Mouse (Mus musculus) neural tube, embryonic 15.5 days (tissue): ENCODE data around the gene P3h4. TPM values are rescaled to one million over a fixed set of nuclear protein-coding genes. Genes with fewer than 3 reads are reported as not detected.

ENCODE experiments used
- ATAC-seq: fragments of 200-750 bp; cut with Nextera tagmentation; 2 replicates; pipeline ENCODE4 v1.8.0; 2017; ENCODE audit warnings: mild to moderate bottlenecking, moderate TSS enrichment, moderate library complexity; ENCODE audit not compliant: low FRiP score
- H3K27ac ChIP-seq: fragments of 300-500 bp; sonication (generic); replicated peaks from 2 replicates; pipeline ENCODE4 v1.5.1; 2015; ENCODE audit warnings: mild to moderate bottlenecking, inconsistent platforms
- H3K27me3 ChIP-seq: fragments of 300-500 bp; sonication (generic); replicated peaks from 2 replicates; pipeline ENCODE4 v1.6.1; 2015; ENCODE audit warnings: inconsistent platforms
- H3K36me3 ChIP-seq: fragments of 300-500 bp; sonication (generic); 2 replicates; pipeline ENCODE4 v1.6.1; 2015; ENCODE audit warnings: inconsistent platforms
- H3K4me1 ChIP-seq: fragments of 300-500 bp; sonication (generic); 2 replicates; pipeline ENCODE4 v1.6.1; 2015; ENCODE audit warnings: inconsistent platforms
- H3K4me2 ChIP-seq: fragments of 300-500 bp; sonication (generic); 2 replicates; pipeline ENCODE4 v1.6.1; 2015; ENCODE audit warnings: inconsistent platforms, mild to moderate bottlenecking, moderate library complexity
- H3K4me3 ChIP-seq: fragments of 300-500 bp; sonication (generic); replicated peaks from 2 replicates; pipeline ENCODE4 v1.5.1; 2015; ENCODE audit warnings: mild to moderate bottlenecking, inconsistent platforms
- H3K9ac ChIP-seq: fragments of 300-500 bp; sonication (generic); replicated peaks from 2 replicates; pipeline ENCODE4 v1.6.1; 2015; ENCODE audit warnings: mild to moderate bottlenecking, inconsistent platforms
- H3K9me3 ChIP-seq: fragments of 300-500 bp; sonication (generic); replicated peaks from 2 replicates; pipeline ENCODE4 v1.6.1; 2016; ENCODE audit warnings: inconsistent platforms
- WGBS: fragments of 180-500 bp; shearing (Covaris S2); methylation state at CpG from one replicate; pipeline ENCODE4 v1.1.7; 2015; ENCODE audit warnings: mixed read lengths; 5-methylcytosine and 5-hydroxymethylcytosine counted together
- polyA plus RNA-seq: library from polyadenylated mRNA; unstranded; fragments of >200 nt; fragmentation: Nextera tagmentation; extraction: Ambion mirVana; gene quantifications from 2 replicates; pipeline ENCODE4 v1.2.1, GENCODE M21; 2015

The P3h4 gene
- polyA plus RNA-seq, 1 experiment from 2014 or later, result 24.4 TPM

DNA sequence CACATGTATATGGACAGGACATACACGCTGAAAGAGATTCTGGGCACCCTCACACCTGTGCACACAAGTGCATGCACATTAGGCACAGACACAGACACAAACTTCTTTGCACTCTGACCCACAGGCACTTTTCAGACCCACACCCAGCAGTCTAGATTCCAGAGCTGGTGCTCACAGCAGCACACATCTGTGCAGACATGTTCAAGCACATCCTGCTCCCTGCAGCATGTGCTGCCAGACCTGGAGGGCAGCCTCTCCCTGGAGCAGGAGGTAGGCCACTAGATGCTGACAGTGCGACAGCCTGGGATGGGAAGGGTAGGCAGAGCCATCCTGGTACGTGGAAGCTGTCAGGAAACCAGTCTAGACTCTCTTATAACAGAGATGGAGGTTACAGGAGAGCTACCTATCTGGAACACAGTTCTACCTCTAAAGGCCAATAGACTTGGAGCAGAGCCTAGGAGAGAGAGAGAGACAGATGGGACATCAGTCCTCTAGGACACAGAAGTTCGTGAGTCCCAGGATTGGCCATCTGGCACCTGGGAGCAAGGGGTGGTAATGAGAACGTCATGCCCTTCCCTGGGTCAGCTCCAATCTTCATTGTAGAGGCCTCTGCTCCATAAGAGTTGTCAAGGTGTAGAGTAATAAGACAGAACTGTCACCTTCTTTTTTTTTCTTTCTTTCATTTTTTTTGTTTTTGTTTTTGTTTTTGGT, 7.5 kb downstream of the P3h4 start:
- ATAC-seq, result no peak
- Histone ChIP-seq H3K4me2 (no peak overlapping the region), H3K4me1 (peaks cover 10% of the 10 kb centered on the region), H3K27me3 (no peaks in the 10 kb centered on the region), H3K9me3 (no peaks in the 10 kb centered on the region), H3K36me3 (peaks cover 7% of the 10 kb centered on the region; the same call in 1 of the 2 replicates), H3K9ac (no peak overlapping the region), H3K4me3 (no peak overlapping the region), H3K27ac (no peak overlapping the region)
- WGBS, result 84% methylated on average over 5 of the region's 5 CpGs

DNA sequence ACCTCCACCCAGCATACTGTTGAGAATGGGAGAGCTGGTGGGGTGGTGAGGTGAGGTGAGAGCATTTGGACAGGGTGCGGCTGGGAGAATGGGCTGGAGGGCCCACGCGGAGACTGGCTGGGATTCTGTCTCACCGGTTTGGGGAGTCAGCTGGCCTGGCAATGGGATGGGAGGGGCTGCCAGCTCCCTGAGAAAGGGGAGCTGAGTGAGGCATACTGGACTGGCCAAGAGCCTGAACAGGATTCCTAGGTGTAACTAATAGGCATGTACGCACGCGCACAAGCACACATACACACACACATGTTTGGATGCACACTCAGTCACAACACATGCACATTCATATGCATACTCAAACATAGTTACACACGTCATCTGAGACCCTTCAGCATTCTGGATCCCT, 8.4 kb downstream of the P3h4 start:
- Histone ChIP-seq H3K27ac (no peak overlapping the region), H3K4me3 (no peak overlapping the region), H3K36me3 (peaks cover 7% of the 10 kb centered on the region; the same call in 1 of the 2 replicates), H3K9ac (no peak overlapping the region), H3K27me3 (no peaks in the 10 kb centered on the region), H3K9me3 (no peaks in the 10 kb centered on the region), H3K4me2 (no peak overlapping the region), H3K4me1 (peaks cover 4% of the 10 kb centered on the region)
- ATAC-seq, result no peak; the same call in 1 of the 2 replicates
- WGBS, result 83% methylated on average over 8 of the region's 8 CpGs

- no peak for ATAC-seq
- Histone ChIP-seq H3K27me3 (no peaks in the 10 kb centered on the region), H3K36me3 (0 out of 2 replicates have a peak, but pooled peaks cover 7% of the 10 kb centered on the region), H3K9ac (no peak overlapping the region), H3K4me2 (no peak overlapping the region), H3K4me3 (no peak overlapping the region), H3K27ac (no peak overlapping the region), H3K9me3 (no peaks in the 10 kb centered on the region), H3K4me1 (no peaks in the 10 kb centered on the region; the same call in 1 of the 2 replicates)
- 83% methylated on average over 3 of the region's 3 CpGs for WGBS
Measured at GRCm38 (mm10) chr11:100404456-100405074, 10.1 kb downstream of the P3h4 start.

- ATAC-seq, result no peak
- WGBS, result 71% methylated on average over 10 of the region's 10 CpGs
Measured at GRCm38 (mm10) chr11:100403445-100404134, 11.0 kb downstream of the P3h4 start.

GRCm38 (mm10) chr11:100402682-100403081, 12.0 kb downstream of the P3h4 start:
- Histone ChIP-seq H3K27me3 (no peaks in the 10 kb centered on the region), H3K4me1 (peaks cover 3% of the 10 kb centered on the region; the same call in 1 of the 2 replicates), H3K4me3 (no peak overlapping the region), H3K27ac (no peak overlapping the region), H3K4me2 (no peak overlapping the region), H3K9me3 (no peaks in the 10 kb centered on the region), H3K36me3 (no peaks in the 10 kb centered on the region), H3K9ac (no peak overlapping the region)
- no peak for ATAC-seq
- WGBS, result 93% methylated on average over 2 of the region's 2 CpGs

More at GRCm38 (mm10) chr11:100403445-100404134, 11.0 kb downstream of the P3h4 start:
- Histone ChIP-seq H3K36me3 (no peaks in the 10 kb centered on the region), H3K9ac (no peak overlapping the region), H3K4me2 (no peak overlapping the region), H3K27ac (no peak overlapping the region), H3K9me3 (no peaks in the 10 kb centered on the region), H3K4me3 (no peak overlapping the region), H3K4me1 (no peaks in the 10 kb centered on the region; the same call in 1 of the 2 replicates), H3K27me3 (no peaks in the 10 kb centered on the region)

DNA sequence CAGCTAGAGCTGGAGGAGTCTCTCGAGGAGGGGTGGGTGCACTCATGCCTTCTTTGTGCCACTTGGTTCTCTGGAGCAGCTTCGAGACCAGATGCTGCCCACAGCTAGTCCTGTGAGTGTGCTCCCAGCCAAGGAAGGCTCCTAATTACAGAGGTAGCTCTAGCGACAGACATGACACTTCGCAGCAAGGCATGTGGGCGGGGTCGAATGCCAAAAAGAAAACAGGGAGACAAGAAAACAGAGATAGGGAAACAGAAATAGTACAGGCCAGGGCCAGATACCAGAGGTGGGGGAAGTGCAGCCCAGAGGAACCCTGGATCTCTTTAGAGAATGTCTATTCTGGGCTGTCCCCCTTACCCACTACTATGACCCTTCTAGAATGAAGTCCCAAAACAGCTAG, 12.4 kb downstream of the P3h4 start:
- no peak overlapping the region for H3K27ac ChIP-seq
- H3K4me1 ChIP-seq, result peaks cover 5% of the 10 kb centered on the region; the same call in 1 of the 2 replicates
- no peaks in the 10 kb centered on the region for H3K27me3 ChIP-seq
- no peak overlapping the region for H3K9ac ChIP-seq
- H3K36me3 ChIP-seq, result no peaks in the 10 kb centered on the region
- H3K4me3 ChIP-seq, result no peak overlapping the region
- 49% methylated on average over 6 of the region's 6 CpGs for WGBS
- no peaks in the 10 kb centered on the region for H3K9me3 ChIP-seq
- ATAC-seq, result no peak
- H3K4me2 ChIP-seq, result no peak overlapping the region

- no peaks in the 10 kb centered on the region for H3K9me3 ChIP-seq
- no peak overlapping the region for H3K4me3 ChIP-seq
- H3K27me3 ChIP-seq, result no peaks in the 10 kb centered on the region
- H3K36me3 ChIP-seq, result no peaks in the 10 kb centered on the region
- no peak overlapping the region for H3K4me2 ChIP-seq
- H3K4me1 ChIP-seq, result peaks cover 19% of the 10 kb centered on the region
- H3K27ac ChIP-seq, result no peak overlapping the region
- 85% methylated on average over 6 of the region's 6 CpGs for whole genome bisulfite sequencing
- ATAC-seq, result no peak
- H3K9ac ChIP-seq, result no peak overlapping the region
Measured at GRCm38 (mm10) chr11:100400842-100401241, 13.8 kb downstream of the P3h4 start.

DNA sequence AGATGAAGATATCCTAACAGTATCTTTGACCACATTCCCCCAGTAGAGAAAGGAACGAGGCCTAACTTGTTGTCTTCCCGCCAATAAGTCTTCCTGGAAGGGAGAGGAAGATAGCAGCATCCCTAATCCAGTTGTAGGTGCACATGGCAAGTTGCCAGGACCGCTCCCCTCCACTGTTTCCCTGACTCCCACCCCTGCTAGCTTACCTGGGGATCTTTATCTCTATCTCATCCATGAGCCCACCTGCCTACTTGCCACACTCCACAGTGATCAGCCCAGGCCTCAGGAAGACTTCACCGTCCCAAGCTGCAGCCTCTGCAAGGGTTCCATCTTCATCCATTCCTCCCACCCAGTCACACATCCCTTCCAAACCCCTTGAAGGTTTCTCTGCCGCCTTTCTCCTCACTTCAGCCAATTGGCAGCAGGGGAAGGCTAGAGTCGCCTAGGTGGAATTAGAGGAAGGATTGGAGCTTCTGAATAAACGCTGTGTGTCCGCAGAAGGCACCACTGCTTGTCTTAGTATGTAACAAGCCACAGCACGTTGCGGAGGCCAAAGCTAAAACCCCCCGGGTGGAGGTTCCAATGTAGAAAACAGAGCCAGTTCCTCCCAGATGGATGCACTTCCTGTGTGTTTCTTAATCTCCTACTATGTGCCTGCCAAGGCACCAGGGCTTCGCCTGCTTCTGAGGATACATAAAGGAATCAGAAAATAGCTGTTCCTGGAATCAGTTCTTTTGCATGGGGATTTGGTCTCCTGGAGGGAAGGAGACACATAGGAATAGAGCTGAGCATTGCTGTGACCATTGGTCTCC, 14.7 kb downstream of the P3h4 start:
- peaks cover 28% of the 10 kb centered on the region for H3K4me1 ChIP-seq
- H3K36me3 ChIP-seq, result no peaks in the 10 kb centered on the region
- no peak for ATAC-seq
- no peak overlapping the region for H3K27ac ChIP-seq
- no peak overlapping the region for H3K9ac ChIP-seq
- no peaks in the 10 kb centered on the region for H3K9me3 ChIP-seq
- no peak overlapping the region for H3K4me2 ChIP-seq
- WGBS, result 78% methylated on average over 12 of the region's 12 CpGs
- no peak overlapping the region for H3K4me3 ChIP-seq
- 0 out of 2 replicates have a peak, but pooled peaks cover 3% of the 10 kb centered on the region for H3K27me3 ChIP-seq

DNA sequence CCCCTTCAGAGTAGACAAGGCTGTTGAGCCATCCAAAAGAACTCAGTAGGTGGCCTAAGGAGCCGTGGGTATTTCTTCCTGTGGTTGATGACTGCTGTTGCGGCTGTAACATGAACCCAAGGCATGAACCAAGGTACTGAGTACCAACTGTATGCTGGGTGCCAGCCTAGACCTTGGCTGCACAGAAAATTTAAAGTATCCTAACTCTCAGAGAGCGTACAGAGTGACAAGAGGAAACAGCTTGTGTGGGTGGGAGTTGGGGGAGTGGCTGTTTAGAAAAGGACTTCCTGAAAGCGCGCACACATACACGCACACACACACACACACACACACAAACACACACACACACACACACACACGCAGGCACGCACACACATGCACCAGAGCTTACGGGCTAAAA, 15.3 kb downstream of the P3h4 start:
- H3K27me3 ChIP-seq, result 0 out of 2 replicates have a peak, but pooled peaks cover 3% of the 10 kb centered on the region
- H3K36me3 ChIP-seq, result no peaks in the 10 kb centered on the region
- no peak overlapping the region for H3K4me3 ChIP-seq
- no peak overlapping the region for H3K27ac ChIP-seq
- no peak overlapping the region for H3K9ac ChIP-seq
- peaks cover 34% of the 10 kb centered on the region for H3K4me1 ChIP-seq
- ATAC-seq, result no peak
- WGBS, result 85% methylated on average over 9 of the region's 9 CpGs
- H3K4me2 ChIP-seq, result no peak overlapping the region
- no peaks in the 10 kb centered on the region for H3K9me3 ChIP-seq

- Histone ChIP-seq H3K4me3 (no peak overlapping the region), H3K27ac (no peak overlapping the region), H3K9ac (no peak overlapping the region), H3K4me2 (no peak overlapping the region), H3K36me3 (no peaks in the 10 kb centered on the region), H3K9me3 (no peaks in the 10 kb centered on the region), H3K27me3 (0 out of 2 replicates have a peak, but pooled peaks cover 3% of the 10 kb centered on the region), H3K4me1 (peaks cover 35% of the 10 kb centered on the region)
- 94% methylated on average over 7 of the region's 7 CpGs for WGBS
- ATAC-seq, result no peak
Measured at GRCm38 (mm10) chr11:100398517-100398916, 16.1 kb downstream of the P3h4 start.
